Mouse (Mus musculus) cerebellum, adult 2 months (tissue): ENCODE results near the gene Spesp1.

Experiments
- CTCF ChIP-seq: fragments of 200-500 bp; IDR thresholded peaks from 2 replicates; pipeline ENCODE4 v1.5.1; 2011; ENCODE audit warnings: low read depth, mild to moderate bottlenecking, control low read depth, low read length, moderate library complexity, borderline replicate concordance; ENCODE audit not compliant: insufficient read depth
- POLR2A ChIP-seq: fragments of 200-500 bp; IDR thresholded peaks from 2 replicates; pipeline ENCODE4 v1.6.1; 2011; ENCODE audit warnings: low read length, control low read depth, borderline replicate concordance; ENCODE audit not compliant: insufficient read depth

- TF ChIP-seq CTCF (peak; percentile 92), POLR2A (no peak)
These were observed 13.1 kb upstream of the Spesp1 start for GRCm38 (mm10) chr9:62295006-62295698.
